Mouse (Mus musculus): ENCODE data around the gene Sapcd2.
"Not testable (repeated sequence)": the region's sequence is repeated elsewhere in the genome, so short reads cannot be mapped to it uniquely, and the experiment has no call there.

Gene Sapcd2

DNA sequence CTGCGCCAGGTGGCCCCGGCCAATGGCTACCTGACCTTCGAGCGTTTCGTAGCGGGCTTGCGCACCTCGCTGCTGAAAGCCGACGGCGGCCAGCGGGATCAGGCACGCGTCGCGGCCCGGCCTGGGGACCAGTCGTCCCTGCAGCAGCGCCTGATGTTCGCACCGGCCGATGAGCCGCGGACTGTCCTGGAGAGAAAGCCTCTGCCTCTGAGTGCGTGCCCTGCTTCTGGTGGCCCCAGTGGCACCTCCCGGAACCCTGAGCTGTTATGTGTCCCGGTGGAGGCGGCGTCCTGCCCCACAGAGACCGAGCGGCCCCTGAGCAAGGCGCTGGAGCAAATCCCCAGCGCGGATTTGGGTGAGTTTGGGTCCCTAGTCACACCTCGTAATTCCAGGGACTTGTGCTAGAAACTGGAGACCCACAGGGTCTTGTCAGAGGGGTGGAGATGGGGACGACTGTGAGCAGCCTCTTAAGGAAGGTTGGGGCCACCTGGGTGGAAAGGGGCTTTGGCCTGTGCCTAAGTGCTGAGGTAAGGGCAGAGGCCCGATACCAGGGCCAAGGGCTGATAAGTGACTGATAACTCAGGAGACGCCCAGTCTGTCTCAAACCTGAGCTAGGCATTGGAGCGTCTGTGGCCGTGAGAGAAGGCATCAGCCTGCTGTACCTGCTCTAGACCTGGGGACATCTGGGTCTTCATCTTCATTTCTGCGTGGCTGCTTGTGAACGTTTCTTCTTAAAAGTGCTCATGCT is 697 bp downstream of the Sapcd2 start:
- no peak for DNase-seq (ENCODE audit: low spot score in 2 of 2)

DNA sequence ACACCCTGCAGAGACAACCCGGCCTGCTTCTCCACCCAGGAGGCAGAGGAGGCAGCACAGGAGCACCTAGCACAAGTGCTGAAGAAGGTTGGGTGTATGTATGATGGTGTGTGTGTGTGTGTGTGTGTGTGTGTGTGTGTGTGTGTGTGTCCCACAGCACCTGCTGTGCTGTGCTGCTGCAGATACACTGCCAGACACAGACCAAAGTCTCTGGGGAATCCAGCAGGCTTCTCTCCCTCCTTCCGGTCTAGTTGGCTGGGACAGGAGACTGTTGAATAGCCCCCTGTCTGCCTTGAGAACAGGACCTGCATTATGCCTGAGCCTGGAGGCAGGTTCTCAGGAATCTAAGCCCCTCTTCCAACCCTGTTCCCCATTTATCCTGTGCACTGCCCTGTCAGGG is 1.3 kb downstream of the Sapcd2 start:
- DNase-seq (ENCODE audit: low spot score in 2 of 2), result no peak

DNA sequence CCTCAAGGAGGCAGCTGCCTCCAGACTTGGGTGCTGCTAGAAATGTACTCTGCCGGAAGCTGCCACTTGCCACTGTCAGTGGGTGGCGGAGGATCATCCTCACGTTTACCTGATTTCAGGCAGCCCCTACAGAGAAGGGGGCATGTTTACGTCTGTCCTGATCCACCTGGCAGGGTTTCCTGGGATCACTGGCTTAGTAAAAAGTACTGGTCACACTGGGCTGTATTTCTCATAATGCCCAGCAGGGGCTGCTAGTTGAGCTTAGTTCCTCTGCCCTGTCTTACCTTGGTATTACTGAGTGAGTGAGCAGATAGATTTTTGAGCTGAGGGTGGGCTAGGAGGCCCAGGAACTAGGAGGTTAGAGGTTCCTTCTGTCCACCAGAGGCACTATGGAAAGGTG is 4.5 kb downstream of the Sapcd2 start:
- DNase-seq (ENCODE audit: low spot score in 2 of 2), result no peak

DNA sequence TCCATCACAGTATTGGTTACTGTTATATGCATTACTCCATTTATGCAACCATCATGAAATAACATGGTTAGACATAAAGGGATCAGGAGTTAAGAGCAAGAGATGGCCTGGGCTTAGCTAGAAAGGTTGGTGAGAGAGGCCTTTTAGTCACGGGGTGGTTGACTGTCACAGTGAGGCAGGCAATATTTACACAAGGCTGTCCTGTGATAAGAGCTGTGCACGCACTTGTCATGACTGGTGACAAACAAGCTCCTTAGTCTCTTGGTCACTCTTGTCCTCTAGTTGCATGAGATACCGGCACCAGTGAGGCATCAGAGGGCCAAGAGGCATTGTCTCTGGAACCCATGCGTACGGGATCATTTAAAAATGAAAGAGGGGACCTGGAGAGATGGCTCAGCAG is 12.4 kb downstream of the Sapcd2 start:
- no peak for DNase-seq (ENCODE audit: low spot score in 2 of 2)

DNA sequence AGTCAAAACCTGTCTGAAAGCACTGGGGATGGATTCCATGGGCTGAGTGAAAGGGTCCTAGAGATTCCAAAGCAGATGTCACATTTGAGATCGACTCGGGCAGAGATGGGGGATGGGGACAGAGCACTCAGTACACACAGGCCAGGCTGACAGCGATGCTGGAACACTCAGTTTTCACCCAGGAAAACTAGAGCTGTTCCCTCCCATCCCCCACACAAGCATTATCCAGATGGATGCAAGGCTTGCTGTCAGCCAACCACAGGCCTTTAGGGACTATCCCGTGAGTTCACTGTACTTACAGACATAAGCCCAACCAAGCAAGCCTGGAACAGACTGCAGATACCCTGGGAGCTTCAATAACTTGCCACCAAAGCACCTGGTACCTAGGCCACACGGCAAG is 19.1 kb downstream of the Sapcd2 start:
- DNase-seq (ENCODE audit: low spot score in 2 of 2), result no peak

DNA sequence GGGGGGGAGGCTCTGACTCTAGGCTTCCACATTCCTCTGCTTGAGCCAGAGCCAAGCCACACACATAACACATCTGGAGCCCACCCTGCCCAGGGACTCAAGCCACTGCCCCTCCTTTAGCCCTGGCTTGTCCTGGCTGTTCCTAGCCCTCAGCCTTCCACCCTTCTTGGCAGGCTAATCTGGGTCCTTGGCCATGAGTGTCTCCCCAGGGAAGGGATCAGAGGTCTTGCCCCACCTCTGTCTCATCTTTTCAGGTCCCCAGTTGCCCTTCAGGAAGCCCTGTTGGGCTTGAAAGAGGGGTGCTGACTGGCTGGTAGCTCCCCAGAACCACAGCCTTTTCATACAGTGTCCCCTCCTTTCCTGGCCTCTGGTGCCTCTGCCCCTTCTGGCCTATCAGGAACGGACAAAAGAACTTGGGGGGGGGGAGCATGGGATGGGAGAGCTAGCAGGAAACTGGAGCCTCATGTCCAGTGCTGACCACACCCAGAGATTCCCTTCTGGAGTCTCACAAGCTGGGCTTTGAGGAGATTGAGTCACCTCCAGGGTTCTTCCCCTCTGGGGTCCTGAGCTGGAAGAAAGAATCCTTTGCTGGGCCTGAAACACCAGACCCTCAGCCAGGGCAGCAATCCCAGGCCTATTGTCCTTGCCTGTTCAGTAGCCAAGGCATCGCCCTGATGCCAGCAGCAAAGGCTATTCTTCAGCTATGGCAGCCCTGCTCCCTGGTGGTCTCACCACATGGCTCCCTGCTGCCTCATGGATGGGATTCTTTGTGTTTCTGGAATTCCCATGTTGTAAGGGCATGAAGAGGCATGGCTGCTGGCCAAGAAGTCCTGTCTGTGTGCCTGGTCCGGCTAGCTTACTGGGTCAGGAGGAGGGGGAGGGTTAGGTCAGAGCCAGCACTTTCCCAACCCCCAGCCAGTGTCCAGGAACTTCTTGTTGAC is 22.4 kb downstream of the Sapcd2 start:
- peak; percentile 53 to 59 for DNase-seq (ENCODE audit: low spot score in 2 of 2)

DNA sequence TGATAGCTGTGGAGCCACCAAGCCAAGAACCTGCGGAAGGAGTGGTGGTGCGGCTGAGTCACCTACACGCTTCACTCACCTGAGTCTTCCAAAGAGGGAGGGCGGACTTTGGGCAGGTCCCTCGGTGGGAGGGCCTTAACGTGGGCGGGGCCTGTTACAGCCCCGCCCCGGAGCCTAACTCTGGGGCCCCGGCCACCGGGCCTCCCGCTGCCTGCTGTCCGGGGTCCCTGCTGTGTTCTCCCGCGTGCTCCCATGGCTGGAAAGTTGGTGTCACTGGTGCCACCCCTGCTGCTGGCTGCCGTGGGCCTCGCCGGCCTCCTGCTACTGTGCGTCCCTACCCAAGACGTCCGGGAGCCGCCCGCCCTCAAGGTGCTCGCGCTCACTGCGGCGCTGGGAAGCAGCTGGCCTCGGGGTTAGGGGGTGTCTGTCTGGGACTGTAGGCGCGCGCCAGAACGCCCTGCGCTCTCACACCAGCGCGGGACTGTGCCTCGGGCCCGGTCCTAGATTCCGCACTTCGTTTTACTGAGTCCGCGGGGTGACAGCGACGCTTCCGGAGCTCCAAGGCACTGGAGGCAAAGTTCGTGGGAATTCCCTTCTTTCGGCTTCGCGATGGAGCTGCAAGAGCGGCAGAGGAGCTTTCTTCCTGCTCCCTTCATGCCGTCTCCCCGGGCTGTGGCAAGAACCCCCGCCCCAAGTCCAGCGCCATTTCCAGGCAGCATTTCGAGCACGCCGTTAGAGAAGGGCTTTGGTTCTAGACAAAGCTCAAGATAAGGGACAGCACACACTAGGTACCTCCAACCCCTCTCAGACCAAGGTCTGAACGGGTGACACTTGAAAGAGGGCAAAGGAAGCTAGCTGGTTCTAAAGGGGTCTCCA is 23.8 kb downstream of the Sapcd2 start, which contains the start of gene Entpd2:
Gene Entpd2, plus strand, starts transcription at position 154 of the 876 bp plus-strand sequence.
- DNase-seq (ENCODE audit: low spot score in 2 of 2), result no peak

DNA sequence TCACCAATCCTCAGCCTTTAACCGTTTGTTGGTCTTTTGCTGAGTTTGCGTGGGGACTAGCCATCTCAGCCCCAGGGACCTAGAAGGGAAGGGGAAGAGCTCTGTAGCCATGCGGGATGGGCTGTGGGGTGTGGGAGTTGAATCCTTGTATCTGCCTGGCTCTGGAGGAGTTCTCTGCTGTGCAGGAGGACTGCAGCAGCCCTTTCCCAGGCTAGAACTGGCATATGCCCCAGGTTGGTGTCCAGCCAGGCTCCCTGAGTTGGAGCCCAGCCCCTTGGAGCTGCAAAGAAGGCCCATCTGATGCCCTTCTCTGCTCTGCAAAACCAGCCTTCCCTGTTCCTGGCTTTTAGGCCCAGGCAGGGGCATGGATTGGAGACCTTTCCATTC is 24.5 kb downstream of the Sapcd2 start:
- no peak for DNase-seq (ENCODE audit: low spot score in 2 of 2)

DNA sequence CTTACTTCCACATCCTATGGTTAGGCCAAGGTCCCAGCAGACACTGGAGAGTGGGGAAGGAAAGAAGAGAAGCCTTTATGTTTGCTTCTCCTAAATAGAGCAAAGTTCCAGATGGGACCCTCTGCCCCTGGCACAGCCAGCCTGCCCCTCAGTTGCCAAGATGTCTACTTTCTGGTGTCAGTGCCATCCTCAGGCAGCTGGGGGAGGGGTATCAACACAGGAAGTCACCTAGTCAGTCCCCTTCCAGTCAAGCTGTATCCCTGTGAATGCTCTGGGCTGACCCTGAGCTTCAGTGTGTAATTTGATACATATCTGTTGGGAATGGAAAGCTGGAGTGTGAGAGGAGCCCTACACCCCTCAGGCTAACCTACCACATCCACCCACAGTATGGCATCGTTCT is 24.9 kb downstream of the Sapcd2 start:
- no peak for DNase-seq (ENCODE audit: low spot score in 2 of 2)

DNA sequence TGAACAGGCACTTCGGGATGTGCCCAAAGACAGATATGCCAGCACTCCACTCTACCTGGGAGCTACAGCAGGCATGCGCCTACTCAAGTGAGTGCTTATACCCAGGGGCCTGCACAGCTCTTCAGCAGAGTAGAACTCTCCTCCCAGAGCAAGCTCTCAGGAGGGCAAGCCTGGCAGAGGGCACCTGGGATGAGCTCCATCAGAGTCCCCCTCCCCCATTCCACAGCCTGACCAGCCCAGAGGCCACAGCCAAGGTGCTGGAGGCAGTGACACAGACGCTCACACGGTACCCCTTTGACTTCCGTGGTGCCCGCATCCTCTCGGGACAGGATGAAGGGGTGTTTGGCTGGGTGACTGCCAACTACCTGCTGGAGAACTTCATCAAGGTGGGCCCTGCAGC is 25.9 kb downstream of the Sapcd2 start:
- no peak for DNase-seq (ENCODE audit: low spot score in 2 of 2)

DNA sequence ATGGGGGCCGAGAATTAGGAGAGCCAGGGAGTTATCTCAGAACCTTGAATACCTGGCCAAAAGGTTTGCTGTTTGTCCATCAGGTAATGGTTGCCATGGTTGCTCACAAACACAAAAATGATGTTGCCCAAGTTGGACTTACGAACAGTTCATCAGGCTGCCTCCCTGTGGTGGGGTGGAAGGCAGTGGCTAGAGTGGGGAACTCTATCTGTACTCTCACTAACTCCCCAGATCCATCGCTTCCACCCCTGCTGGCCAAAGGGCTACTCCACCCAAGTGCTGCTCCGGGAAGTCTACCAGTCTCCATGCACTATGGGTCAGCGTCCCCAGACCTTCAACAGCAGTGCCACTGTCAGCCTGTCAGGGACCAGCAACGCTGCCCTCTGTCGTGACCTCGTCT is 26.9 kb downstream of the Sapcd2 start, which contains the start of gene Npdc1:
Gene Npdc1, plus strand, starts transcription at position 301 of the 400 bp plus-strand sequence.
- DNase-seq (ENCODE audit: low spot score in 2 of 2), result no peak

DNA sequence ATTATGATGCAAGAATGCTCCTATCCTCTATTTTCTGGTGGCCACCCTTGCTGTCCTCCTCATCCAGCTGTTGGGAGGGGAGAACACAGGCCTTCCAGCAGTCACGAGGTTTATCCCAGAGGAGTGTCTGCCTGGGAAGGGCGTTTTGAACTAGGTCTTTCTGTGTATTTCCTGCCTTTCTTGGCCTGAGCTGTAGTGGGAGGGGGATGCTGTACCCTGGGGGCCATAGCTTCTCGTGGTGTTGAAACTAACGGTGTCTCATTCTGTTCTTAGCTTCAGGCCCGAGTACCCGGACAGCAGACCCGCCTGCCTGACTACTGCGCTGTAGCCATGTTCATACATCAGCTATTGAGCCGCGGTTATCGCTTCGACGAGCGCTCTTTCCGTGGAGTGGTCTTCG is 28.2 kb downstream of the Sapcd2 start:
- no peak for DNase-seq (ENCODE audit: low spot score in 2 of 2)

DNA sequence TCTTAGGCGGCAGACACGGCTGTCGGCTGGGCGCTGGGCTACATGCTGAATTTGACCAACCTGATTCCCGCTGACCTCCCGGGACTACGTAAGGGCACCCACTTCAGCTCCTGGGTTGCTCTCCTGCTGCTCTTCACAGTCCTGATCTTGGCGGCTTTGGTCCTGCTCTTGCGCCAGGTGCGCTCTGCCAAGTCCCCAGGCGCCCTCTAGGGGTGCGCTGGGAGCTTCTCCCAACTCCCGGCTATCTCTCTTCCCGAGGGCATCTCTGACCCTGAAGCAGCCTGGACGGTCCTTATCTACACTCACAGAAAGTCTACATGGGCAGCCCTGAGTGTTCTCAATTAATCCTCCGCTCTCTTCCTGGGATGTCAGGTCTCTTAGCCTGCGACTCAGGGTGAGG is 28.6 kb downstream of the Sapcd2 start:
- DNase-seq (ENCODE audit: low spot score in 2 of 2), result peak in 1 of 2 experiments; percentile 45

DNA sequence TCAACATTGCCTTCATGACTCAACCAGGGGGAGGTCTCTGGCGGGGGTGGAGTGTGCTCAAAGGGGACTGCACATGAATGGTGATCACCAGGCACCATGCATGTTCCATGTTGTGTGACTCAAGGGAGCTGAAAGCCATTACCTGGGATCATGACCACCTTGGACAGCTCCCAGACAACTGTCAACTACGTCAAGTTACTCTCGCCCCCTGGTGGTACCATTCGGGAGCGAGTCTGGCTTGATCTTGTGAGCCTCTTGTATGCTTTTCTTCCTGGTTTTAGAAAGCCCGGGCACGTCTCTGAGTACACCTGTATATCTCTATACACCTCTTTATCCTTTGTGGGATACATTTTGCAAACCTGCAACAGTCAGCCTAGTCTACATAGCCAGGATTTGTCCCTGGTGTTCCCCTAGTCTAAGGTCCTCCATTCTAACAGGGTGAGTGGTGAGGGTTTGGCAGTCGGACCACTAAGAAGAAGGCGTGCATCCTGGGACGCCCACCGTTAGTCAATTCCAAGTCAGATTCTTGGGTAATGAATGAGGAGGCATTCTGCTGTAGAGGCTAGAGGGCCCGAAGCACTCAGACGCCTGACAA is 30.4 kb downstream of the Sapcd2 start:
- DNase-seq (ENCODE audit: low spot score in 2 of 2), result peak; percentile 68 to 69

DNA sequence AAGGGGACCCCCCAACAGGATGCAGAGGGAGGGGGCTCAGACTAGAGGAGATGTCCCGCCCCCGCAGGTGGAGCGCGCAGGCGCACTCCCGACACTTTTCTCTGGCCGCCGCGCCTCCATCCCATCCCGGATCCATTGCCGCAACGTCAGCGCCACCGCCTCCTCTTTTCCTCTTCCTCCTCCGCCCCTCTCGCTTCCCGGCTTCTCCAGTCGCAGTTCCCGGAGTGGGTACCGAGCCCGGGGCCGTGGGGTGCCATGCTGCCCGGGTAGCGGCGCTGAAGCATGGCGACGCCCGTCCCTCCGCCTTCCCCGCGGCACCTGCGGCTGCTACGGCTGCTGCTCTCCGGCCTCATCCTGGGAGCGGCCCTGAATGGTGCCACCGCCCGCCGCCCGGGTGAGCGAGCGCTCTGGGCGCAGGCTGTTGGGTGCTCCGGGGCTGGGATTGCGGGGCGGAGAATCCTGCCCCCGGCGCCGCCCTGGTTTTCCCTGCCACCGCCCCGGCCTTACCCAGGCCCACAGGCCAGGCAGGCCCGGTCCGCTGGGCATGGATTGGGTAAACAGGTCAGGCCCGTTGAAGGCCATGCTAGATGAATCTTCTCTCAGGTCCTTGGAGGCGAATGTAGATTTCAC is 31.0 kb downstream of the Sapcd2 start:
- peak; percentile 88 to 90 for DNase-seq (ENCODE audit: low spot score in 2 of 2)

DNA sequence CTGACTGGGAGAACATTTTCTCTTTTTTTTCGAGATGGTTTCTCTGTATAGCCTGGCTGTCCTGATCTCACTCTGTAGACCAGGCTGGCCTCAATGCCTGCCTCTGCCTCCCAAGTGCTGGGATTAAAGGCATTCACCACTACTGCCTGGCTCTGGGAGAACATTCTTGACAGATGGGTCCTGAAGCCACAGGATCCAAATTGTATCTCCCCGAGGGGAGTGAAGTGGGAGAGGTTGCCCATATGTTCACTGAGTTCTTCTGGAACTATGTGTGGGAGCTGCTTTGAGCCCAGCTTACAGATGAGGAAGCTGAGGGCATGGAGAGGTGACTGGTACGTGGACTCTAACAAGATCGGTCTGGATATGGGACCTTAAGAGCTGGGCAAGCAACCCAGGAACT is 31.9 kb downstream of the Sapcd2 start:
- DNase-seq (ENCODE audit: low spot score in 2 of 2), result no peak

DNA sequence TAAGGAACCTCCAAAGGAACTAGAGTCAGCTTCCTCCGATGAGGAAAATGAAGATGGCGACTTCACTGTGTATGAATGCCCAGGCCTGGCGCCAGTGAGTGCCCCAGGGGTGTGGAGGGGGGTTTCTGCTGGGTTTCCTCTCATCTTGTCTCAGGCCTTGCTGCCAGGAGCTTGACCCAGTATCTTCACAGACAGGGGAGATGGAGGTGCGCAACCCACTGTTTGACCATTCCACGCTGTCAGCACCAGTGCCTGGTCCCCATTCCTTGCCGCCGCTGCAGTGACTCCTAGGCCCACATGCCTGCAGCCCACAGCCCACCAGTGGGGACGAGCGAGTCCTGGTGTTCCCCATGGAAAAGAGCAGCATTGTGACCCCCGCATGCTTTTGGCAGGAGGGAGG is 36.8 kb downstream of the Sapcd2 start:
- DNase-seq (ENCODE audit: low spot score in 2 of 2), result no peak

DNA sequence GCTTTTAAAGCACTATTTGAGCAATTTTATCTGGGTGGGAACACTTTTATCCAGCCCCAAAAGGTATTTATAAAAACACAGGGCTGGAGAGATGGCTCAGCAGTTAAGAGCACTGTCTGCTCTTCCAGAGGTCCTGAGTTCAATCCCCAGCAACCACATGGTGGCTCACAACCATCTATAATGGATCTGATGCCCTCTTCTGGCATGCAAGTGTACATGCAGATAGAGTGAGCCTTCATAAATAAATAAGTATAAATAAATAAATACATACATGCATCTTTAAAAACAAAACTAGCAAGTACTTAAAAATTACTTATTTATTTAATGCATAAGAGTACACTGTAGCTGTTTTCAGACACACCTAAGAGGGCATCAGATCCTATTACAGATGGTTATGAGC is 41.3 kb downstream of the Sapcd2 start:
- DNase-seq (ENCODE audit: low spot score in 2 of 2), result not testable (repeated sequence)

DNA sequence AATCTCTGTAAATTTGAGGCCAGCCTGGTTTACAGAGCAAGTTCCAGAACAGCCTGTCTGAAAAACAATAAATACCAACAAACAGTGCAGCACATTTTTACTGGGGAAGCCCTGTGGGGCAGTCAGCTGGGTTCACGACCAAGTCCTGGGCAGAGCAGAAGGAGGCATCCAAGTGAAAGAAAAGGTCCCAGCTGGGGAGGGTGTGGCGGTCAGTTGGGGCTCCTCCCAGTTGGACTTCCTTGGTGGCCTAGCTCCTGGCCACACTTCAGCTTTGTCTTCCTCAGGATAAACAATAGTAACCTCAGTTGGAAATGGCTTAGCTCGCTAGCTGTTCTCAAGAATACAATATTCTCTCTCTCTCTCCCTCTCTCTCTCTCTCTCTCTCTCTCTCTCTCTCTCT is 45.3 kb downstream of the Sapcd2 start:
- no peak for DNase-seq (ENCODE audit: low spot score in 2 of 2)

DNA sequence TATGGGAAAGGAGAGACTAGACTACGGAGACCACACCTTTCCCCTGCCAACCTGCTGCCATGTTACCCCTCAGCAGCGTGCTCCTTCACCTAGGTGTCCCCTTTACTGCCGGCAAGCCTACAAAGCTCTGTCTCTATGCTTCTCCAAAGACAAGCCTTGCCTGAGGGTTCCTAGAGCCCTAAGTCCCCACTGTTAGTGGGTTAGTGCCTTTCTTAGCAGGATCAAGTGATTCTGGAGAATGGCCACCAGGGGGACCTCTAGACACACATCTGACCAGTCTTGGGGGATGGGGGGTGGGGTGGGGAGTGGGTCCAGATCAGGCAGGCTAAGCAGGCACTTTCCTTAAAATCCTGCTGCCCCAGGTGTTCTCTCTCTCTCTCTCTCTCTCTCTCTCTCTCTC is 49.8 kb downstream of the Sapcd2 start:
- peak in 1 of 2 experiments; percentile 39 for DNase-seq (ENCODE audit: low spot score in 2 of 2)

All from frontal cortex, postnatal 10 days (tissue).